Mouse (Mus musculus) midbrain, embryonic 14.5 days (tissue): Measurements from ENCODE around the gene Kcnk3. TPM values are rescaled to one million over a fixed set of nuclear protein-coding genes. Genes with fewer than 3 reads are reported as not detected.

Experiments
- ATAC-seq: fragments of 200-750 bp; cut with Nextera tagmentation; 2 replicates; pipeline ENCODE4 v1.8.0; 2017; ENCODE audit warnings: moderate number of reproducible peaks, moderate library complexity; ENCODE audit not compliant: low FRiP score, low TSS enrichment
- DNase-seq: peaks from one replicate; pipeline ENCODE4 v3.0.0-alpha.2; 2015
- H3K27ac ChIP-seq: fragments of 300-500 bp; sonication (generic); replicated peaks from 2 replicates; pipeline ENCODE4 v1.5.1; 2014; ENCODE audit warnings: mild to moderate bottlenecking, low read depth, low read length, moderate library complexity
- H3K27me3 ChIP-seq: fragments of 300-500 bp; sonication (generic); 2 replicates; pipeline ENCODE4 v1.6.1; 2014; ENCODE audit warnings: low read length, control low read depth, mixed read lengths; ENCODE audit not compliant: control insufficient read depth, insufficient read depth
- H3K36me3 ChIP-seq: fragments of 300-500 bp; sonication (generic); 2 replicates; pipeline ENCODE4 v1.6.1; 2014; ENCODE audit warnings: low read length, control low read depth; ENCODE audit not compliant: control insufficient read depth, insufficient read depth
- H3K4me1 ChIP-seq: fragments of 300-500 bp; sonication (generic); 2 replicates; pipeline ENCODE4 v1.6.1; 2014; ENCODE audit warnings: mild to moderate bottlenecking, antibody characterized with exemption, low read length, control low read depth; ENCODE audit not compliant: control insufficient read depth, insufficient read depth
- H3K4me2 ChIP-seq: fragments of 300-500 bp; sonication (generic); 2 replicates; pipeline ENCODE4 v1.6.1; 2014; ENCODE audit warnings: mild to moderate bottlenecking, low read length, moderate library complexity
- H3K4me3 ChIP-seq: fragments of 300-500 bp; sonication (generic); replicated peaks from 2 replicates; pipeline ENCODE4 v1.5.1; 2014; ENCODE audit warnings: low read depth, low read length
- H3K9ac ChIP-seq: fragments of 300-500 bp; sonication (generic); replicated peaks from 2 replicates; pipeline ENCODE4 v1.6.1; 2014; ENCODE audit warnings: mild to moderate bottlenecking, low read length, moderate library complexity
- H3K9me3 ChIP-seq: fragments of 300-500 bp; sonication (generic); 2 replicates; pipeline ENCODE4 v1.6.1; 2016; ENCODE audit warnings: low read length, control low read depth, mixed read lengths; ENCODE audit not compliant: control insufficient read depth
- WGBS: fragments of 180-500 bp; shearing (Covaris S2); extraction: QIAGEN DNeasy Blood & Tissue Kit; methylation state at CpG from one replicate; pipeline ENCODE4 v1.1.7; 2014; 5-methylcytosine and 5-hydroxymethylcytosine counted together
- polyA plus RNA-seq: library from polyadenylated mRNA; unstranded; fragments of >200 nt; fragmentation: Nextera tagmentation; extraction: Ambion mirVana; gene quantifications from 2 replicates; pipeline ENCODE4 v1.2.1, GENCODE M21; 2014

Kcnk3 gene
- polyA plus RNA-seq, 1 experiment from 2014 or later = 4.7 TPM

DNA sequence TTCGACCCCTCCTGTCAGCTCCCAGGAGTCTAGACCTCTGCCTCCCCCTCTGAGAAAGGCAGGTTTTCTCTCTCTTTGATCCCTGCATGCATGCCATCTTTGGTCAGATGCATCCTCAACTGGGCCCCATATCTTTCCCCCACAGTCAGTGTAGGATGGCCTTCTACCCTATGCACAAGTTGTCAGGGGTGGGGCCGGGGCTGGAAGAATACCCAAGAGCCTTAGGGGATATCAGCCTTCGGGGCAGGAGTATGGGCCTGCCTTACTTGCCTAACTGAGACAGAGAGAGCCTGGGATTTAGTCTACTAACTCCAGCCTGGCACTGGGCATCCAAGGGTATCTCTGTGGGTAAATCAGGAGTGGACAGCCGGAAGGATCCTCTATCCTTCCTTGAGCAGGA is 16.0 kb downstream of the Kcnk3 start:
- DNase-seq = no peak
- 80% methylated on average over 4 of the region's 4 CpGs for WGBS

DNA sequence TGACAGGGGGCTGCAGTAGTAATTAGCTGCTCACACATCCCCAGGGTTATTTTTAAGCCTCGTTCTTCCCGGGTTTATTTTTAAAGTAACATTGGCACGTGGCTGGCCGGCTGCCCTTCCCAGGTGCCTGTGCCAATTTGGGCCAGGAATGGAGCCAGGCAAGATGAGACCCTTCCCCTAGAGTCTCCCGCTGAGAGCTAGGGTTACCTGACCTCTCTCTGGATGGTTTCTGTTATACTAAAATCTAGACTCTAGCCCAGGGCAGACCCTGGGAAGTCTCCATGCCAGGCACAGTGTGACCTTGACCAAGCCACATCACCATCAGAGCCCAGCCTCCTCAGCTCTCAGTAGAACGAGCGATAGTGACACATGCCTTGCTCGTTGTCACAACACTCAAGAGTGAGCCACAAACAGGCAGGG is 16.8 kb downstream of the Kcnk3 start:
- Histone ChIP-seq H3K27ac (no peak overlapping the region), H3K4me2 (no peak overlapping the region), H3K9me3 (no peaks in the 10 kb centered on the region), H3K27me3 (no peaks in the 10 kb centered on the region), H3K4me1 (peaks cover 3% of the 10 kb centered on the region; the same call in 1 of the 2 replicates), H3K9ac (no peak overlapping the region), H3K4me3 (no peak overlapping the region), H3K36me3 (no peaks in the 10 kb centered on the region)
- no peak for DNase-seq
- ATAC-seq = no peak
- WGBS = 74% methylated on average over 8 of the region's 8 CpGs

More for the DNA sequence above, 16.0 kb downstream of the Kcnk3 start:
- Histone ChIP-seq H3K27ac (no peak overlapping the region), H3K4me2 (no peak overlapping the region), H3K9ac (no peak overlapping the region), H3K27me3 (no peaks in the 10 kb centered on the region), H3K9me3 (no peaks in the 10 kb centered on the region), H3K4me1 (no peaks in the 10 kb centered on the region), H3K36me3 (no peaks in the 10 kb centered on the region), H3K4me3 (no peak overlapping the region)
- ATAC-seq = no peak

DNA sequence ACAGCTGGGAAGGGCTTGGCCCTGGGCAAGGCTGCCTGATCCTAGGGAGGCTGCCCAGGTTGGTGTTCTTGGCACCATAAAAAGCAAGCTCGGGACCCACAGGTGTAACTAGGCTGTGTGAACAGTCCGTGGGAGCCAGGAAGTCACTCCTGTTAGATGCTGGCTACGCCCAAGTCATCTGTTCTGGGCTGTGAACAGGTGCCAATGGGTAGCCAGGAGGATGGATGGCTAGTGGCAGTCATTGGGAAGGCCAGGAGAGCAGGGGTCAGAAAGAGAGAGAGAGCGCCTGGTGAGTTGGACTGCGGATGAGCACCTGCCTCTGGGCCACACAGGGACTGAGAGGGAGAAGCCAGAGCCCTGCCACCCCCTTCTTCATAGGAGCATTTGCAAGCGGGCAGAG is 17.7 kb downstream of the Kcnk3 start:
- ATAC-seq = no peak
- WGBS = 88% methylated on average over 6 of the region's 6 CpGs
- no peaks in the 10 kb centered on the region for H3K36me3 ChIP-seq
- H3K9ac ChIP-seq = no peak overlapping the region
- no peak overlapping the region for H3K4me3 ChIP-seq
- H3K27ac ChIP-seq = no peak overlapping the region
- H3K9me3 ChIP-seq = no peaks in the 10 kb centered on the region
- H3K4me2 ChIP-seq = no peak overlapping the region
- H3K4me1 ChIP-seq = peaks cover 3% of the 10 kb centered on the region; the same call in 1 of the 2 replicates
- no peak for DNase-seq
- H3K27me3 ChIP-seq = no peaks in the 10 kb centered on the region

DNA sequence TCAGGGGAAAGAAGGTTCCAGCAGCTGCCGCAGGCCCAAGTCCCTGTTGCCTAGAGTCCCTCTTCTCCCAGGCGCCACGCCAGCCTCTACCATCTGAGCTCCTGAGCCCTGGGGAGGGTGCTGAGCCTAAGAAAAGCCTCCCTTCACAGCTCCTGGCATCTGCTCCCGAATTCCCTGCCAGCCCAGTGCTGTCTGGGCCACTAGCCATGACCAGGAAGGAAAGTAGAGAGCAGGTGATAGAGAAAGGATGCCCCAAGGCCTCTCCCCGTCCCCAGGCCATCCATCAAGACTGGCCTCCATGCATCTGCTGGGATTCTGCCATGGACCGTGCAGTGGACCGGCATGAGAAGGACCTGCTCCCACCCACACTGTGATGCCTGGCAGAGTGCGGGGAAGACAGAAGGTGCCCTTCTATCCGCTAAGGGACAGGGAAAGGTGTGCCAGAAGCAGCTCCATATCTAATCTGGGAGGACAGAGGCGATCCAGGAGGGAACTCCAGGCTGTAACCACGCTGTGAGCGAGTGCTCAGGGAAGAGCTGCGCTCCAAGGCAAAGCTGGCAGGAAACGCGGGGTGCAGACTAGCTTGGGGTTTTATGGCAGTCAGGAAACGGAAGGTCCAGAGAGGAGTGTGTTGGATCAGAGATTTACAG is 18.6 kb downstream of the Kcnk3 start:
- ATAC-seq (no peak), DNase-seq (peak; percentile 35)
- Histone ChIP-seq H3K27me3 (no peaks in the 10 kb centered on the region), H3K4me1 (peaks cover 3% of the 10 kb centered on the region; the same call in 1 of the 2 replicates), H3K36me3 (no peaks in the 10 kb centered on the region), H3K4me2 (no peak overlapping the region), H3K4me3 (no peak overlapping the region), H3K9ac (no peak overlapping the region), H3K9me3 (no peaks in the 10 kb centered on the region), H3K27ac (no peak overlapping the region)
- WGBS = 77% methylated on average over 16 of the region's 16 CpGs

DNA sequence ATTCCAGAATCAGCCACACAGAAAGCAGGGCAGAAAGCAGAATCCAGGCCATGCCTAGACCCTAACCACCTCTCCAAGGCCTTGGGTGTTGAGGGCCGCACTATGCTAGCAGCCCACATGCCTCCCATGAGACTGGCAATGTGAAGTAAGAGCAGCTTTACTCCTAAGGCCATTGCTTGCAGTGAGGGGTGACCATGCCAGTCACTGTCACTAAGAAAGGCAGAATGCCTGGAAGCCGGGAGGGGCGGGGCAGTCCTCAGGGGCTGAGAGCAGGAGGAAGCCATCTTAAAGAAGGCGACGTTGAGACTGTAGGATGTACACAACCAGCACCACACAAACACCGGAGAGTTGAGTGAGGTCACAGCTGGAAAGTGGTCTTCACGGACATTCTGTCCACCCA is 21.1 kb downstream of the Kcnk3 start:
- Histone ChIP-seq H3K4me3 (no peak overlapping the region), H3K36me3 (no peaks in the 10 kb centered on the region), H3K27me3 (no peaks in the 10 kb centered on the region), H3K4me2 (no peak overlapping the region), H3K9me3 (no peaks in the 10 kb centered on the region), H3K9ac (no peak overlapping the region), H3K4me1 (peaks cover 3% of the 10 kb centered on the region; the same call in 1 of the 2 replicates), H3K27ac (no peak overlapping the region)
- ATAC-seq (no peak), DNase-seq (no peak)
- 89% methylated on average over 7 of the region's 7 CpGs for WGBS

DNA sequence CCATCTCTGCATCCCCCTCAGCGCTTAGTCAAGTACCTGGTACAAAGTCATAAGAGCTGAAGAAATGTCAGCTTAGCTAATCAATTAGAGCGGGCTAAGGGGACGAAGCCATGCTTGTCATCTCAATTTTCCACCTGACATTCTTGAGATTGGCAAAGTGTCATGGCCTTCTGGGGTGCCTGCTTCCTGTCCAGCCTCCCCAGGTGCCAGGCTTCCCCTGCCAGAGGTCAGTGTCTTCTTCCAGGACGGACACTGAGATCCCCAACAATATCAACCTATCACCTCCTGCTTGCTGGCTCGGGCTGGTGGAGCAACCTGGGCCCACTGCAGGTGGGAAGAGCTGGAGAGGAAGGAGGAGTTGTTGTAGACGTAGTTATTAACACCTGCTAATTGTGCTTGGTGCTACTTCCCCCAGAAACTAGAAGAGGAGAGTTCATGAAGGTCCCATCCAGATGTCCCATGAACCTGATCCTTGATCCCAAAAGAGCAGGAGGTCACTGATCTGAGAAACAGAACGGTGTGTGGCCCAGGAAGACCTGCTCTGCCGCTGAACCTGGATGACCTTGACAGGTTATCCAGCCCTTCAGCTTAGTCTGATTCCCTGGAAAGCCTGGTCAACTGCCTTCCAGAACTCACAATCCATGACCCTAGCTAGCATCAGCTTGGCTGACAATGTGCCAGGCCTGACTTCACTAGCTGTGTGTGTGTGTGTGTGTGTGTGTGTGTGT is 22.1 kb downstream of the Kcnk3 start:
- H3K4me1 ChIP-seq = peaks cover 3% of the 10 kb centered on the region; the same call in 1 of the 2 replicates
- H3K9me3 ChIP-seq = no peaks in the 10 kb centered on the region
- H3K4me3 ChIP-seq = no peak overlapping the region
- H3K9ac ChIP-seq = no peak overlapping the region
- no peaks in the 10 kb centered on the region for H3K27me3 ChIP-seq
- 62% methylated on average over 8 of the region's 8 CpGs for WGBS
- H3K27ac ChIP-seq = no peak overlapping the region
- H3K36me3 ChIP-seq = no peaks in the 10 kb centered on the region
- no peak for ATAC-seq
- DNase-seq = no peak
- no peak overlapping the region for H3K4me2 ChIP-seq

DNA sequence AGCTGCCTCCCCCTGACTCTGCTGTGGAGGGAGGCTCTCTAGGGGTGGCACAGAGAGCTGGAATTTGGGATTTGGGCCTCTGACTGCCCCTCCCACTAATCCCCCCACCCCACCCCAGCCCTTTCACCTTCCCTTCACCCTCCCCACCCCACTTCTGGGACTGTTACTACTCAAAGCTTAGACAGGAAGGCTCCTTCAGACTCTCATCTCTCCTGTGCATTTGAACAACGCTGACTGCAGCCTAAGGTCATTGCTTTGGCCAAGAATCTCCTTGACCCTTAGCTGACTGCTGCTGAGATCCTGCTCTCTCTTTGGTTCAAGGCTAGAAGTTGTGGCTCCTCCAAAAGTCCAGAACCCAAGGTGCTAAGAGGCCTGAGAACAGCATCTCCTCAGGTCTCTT is 23.1 kb downstream of the Kcnk3 start:
- ATAC-seq = no peak
- no peak overlapping the region for H3K9ac ChIP-seq
- H3K36me3 ChIP-seq = no peaks in the 10 kb centered on the region
- H3K4me3 ChIP-seq = no peak overlapping the region
- DNase-seq = no peak
- H3K9me3 ChIP-seq = no peaks in the 10 kb centered on the region
- peaks cover 3% of the 10 kb centered on the region; the same call in 1 of the 2 replicates for H3K4me1 ChIP-seq
- no peak overlapping the region for H3K27ac ChIP-seq
- H3K4me2 ChIP-seq = no peak overlapping the region
- WGBS = 82% methylated on average over 1 of the region's 1 CpGs
- H3K27me3 ChIP-seq = no peaks in the 10 kb centered on the region

DNA sequence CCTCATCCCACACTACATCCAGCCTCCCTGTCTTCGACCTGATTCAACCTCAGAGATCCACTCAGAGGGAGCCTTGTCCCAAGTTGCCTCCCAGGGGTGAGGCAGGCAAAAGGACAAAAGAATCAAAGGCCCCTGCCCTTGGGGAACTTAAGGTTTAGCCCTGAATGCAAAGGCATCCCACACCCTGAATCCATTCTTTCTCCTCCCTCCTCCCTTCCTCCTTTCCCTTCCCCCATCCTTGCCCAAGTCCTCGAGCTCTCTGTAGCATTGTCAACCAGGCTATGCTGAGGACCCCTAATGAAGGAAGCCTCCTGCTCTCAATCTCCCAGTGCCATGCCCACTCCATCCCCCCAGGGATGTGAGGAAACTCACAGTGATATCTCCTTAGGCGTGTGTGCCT is 23.7 kb downstream of the Kcnk3 start:
- no peak for DNase-seq
- 23% methylated on average over 3 of the region's 3 CpGs for WGBS

DNA sequence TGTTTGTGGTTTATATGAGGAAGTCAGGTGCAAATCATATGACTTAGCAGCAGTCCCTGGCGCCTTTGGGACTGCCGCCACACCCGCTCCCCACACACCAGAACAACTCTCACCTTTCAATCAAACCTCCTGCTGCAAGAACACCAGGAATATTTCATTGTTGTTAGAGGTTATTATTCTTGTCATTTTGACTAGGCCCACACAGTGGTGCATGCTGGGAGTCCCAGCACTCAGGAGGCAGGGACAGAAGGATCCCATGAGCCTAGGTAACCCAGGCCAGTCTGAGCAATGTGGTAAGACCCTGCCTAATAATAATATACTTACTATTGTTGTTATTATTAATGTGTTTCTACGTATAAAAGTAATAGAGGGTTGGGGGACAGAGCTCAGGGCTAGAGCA is 24.6 kb downstream of the Kcnk3 start:
- no peak for ATAC-seq

More for the DNA sequence above, 23.7 kb downstream of the Kcnk3 start:
- ATAC-seq = no peak
- H3K4me2 ChIP-seq = no peak overlapping the region
- no peak overlapping the region for H3K9ac ChIP-seq
- no peaks in the 10 kb centered on the region for H3K36me3 ChIP-seq
- no peaks in the 10 kb centered on the region for H3K9me3 ChIP-seq
- H3K4me3 ChIP-seq = no peak overlapping the region
- H3K27me3 ChIP-seq = no peaks in the 10 kb centered on the region
- peaks cover 3% of the 10 kb centered on the region; the same call in 1 of the 2 replicates for H3K4me1 ChIP-seq
- H3K27ac ChIP-seq = no peak overlapping the region

More for the DNA sequence above, 24.6 kb downstream of the Kcnk3 start:
- no peak overlapping the region for H3K27ac ChIP-seq
- H3K9ac ChIP-seq = no peak overlapping the region
- no peaks in the 10 kb centered on the region for H3K27me3 ChIP-seq
- H3K9me3 ChIP-seq = no peaks in the 10 kb centered on the region
- no peaks in the 10 kb centered on the region for H3K36me3 ChIP-seq
- DNase-seq = no peak
- 87% methylated on average over 4 of the region's 4 CpGs for WGBS
- no peak overlapping the region for H3K4me2 ChIP-seq
- peaks cover 3% of the 10 kb centered on the region; the same call in 1 of the 2 replicates for H3K4me1 ChIP-seq
- H3K4me3 ChIP-seq = no peak overlapping the region
